Mouse (Mus musculus) cerebellum, postnatal 25 days (tissue): ENCODE measurements around the gene Srl.
"Not testable (repeated sequence)": the region's sequence is repeated elsewhere in the genome, so short reads cannot be mapped to it uniquely, and the experiment has no call there.

Experiments used
- DNase-seq, 2 experiments: peaks; one replicate each; pipeline ENCODE4 v3.0.0; 2021; ENCODE audit warnings: mixed read lengths in 2 of 2

Srl gene

DNA sequence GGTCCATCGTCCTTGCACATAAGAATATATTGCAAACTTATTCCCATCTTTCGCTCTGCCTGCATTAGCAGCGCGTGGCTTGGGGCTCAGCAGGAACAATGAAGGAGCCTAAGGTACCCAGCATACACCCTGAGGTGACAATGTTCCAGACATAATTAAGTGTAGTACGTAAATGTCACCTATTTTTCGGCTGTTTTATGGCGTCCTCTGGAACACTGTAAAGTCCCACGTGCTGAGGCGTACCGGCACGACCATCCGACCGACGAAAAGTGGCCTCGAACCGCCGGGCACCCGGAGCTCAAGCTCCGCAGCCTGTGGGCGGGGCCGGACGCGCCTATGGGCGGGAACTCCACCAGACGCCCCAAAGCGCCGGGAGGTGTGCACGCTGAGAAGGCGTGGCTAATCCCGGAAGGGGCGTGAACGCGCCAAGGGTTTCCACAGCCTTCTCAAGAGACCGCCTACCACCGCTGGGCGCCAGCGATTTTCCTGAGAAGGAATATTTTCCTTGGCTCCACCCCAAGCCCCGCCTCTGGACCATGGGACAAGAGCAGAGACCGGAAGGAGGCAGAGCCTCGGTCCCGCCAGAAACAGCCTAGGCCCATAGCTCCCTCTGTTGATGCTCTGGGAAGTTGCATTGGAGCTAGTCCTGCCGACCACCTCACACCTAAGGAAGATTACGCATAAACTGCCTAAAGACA, at the start of gene Srl:
Srl (minus strand) TSS at position 316 of the 698 bp plus-strand sequence.
- peak; percentile 96 to 98 for DNase-seq

DNA sequence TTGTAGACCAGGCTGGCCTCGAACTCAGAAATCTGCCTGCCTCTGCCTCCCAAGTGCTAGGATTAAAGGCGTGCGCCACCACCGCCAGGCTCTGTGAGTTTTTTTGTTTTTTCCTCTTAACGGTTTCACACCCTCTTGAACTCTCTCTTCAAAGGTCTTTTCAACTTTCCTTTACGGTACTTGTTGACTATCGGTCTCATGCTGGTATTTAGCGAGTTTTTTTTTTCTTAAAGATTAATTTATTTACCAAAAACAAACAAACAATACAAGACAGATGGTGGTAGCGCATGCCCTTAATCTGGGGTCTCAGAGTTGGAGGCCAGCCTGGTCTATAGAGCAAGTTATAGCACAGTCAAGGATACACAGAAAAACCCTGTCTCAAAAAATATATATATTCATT, 48.6 kb upstream of the Srl start:
- no peak for DNase-seq

DNA sequence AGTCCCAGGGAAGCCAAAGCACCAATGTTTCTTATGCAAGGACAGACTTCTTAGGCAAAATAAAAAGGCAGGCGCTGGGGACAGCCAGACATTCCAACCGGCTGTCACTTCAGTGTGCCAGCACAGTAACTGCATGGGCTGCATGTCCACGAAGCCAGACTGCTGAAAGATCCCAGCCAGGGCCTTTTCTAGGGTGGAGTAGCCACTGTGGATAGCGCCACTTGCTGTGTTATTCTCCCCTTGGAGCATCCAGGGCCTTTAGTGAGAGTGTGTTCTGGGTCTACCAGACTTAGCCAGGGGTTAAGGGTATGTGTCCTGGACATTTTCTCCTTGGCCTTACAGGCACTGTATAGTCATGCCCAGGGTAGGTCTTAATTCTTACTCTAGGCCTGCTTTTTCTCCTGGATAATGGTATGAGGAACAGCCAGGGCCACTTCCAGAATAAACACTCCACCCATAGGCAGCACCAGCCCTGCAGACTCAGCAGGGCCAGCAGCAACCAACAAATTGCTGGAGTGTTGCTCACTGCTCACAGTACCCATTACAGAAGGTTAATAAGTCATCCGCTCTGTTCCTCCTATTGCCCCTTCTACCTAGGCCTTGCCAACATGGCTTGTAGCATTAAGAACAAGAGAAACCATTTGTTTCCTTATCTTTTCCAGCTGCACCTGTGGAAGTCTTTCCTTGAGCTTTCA, 46.0 kb upstream of the Srl start:
- DNase-seq, result no peak

DNA sequence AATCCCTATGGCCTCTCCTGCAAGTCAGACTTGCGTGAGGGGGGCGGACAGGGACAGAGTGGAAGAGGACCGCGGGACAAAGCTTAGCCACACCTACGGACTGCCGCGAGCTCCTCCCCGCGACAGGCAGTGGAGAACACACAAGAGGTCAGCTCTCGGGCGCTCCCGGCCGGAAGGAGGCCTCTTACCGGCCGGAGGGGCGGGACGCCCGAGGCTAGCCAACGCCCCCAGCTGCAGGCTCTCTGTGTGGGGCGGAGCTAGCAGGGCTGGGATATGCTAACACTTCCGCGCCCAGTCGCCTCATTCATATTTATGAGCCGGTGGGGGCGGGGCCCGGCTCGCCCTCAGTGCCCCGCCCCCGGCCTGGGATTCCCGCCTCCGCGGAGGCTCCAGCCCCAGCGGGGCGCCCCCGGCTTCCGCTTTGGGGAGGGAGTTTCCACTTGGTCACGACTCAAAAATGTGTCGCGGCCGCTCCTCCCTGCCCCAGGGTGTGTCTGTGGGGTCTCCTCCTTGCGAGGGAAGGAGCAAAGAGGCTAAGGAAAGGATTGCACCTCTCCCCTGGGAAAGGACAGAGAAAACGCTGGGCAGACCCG, 45.0 kb upstream of the Srl start:
- peak; percentile 89 to 94 for DNase-seq

DNA sequence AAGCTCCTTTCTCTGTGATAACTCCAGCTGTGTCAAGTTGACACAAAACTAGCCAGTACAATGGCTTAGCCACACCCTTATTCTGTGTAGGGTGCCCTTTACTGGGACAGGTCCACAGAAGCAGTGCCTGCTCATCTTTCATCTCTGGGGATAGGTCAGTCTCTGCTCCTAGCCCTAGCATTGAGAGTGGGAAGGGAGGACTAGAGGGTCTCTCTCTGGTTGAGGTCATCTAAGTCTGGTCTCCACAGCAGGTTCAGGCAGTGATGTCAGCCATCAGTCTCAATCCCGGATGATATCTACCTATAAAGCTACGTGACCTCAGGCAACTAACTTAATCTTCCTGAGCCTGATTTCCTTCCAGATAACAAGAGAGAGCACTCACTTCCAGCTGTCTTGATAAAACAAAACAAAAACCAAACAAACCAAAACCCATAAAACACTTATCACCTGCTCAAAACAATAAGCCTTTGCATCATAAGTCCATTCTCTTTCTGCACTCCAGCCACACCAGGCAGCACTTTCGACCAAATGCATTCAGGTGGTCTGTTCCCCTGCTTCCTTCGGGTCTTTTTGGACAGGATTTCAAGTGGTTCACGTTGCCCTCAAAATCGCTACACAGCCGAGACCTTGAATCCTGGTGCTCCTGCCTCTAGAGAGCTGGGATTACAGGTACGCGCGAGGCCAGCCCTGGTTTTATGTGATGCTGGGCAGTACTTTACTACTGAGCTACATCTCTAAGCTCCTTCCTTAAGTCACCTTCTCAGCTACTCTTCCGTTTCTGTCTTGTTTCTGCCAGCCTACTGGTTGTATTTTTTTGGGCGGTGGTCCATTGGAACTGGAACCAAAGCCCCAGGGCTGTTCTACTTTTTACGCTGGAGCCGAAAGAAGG, 44.3 kb upstream of the Srl start:
- no peak for DNase-seq

DNA sequence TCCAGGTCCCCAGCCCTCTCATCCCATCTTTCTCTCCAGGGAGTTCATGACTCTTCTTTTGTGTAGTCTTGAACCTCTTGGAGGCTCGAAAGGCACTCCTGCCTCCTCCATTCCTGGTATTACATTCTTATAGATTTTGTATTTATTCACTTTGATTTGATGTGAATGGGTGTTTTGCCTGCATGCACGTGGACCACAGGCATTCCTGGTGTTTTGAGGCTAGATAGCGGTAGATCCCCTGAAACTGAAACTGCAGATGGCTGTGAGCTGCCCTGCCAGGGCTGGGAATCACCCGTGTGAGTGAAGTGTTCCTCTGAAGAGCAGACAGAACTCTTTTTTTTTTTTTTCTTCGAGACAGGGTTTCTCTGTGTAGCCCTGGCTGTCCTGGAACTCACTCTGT, 42.8 kb upstream of the Srl start:
- DNase-seq, result no peak

DNA sequence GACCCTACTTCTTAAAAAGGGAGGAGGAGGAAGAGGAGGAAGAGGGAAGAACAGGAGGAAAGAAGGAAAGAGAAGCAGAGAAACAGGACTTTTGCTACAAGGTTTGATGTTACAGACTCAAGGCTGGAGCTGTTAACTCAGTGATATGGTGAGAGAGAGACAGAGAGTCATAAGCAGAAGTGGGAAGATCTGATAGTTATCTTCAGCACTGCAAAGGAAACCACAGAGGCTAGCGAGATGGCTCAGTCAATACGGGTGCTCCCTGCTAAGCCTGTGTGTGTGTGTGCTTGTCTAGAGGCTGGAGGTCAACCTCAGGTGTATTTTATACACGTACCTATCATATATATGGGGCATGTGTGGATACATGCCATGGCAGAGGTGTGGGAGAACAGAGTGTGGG, 42.2 kb upstream of the Srl start:
- no peak for DNase-seq

DNA sequence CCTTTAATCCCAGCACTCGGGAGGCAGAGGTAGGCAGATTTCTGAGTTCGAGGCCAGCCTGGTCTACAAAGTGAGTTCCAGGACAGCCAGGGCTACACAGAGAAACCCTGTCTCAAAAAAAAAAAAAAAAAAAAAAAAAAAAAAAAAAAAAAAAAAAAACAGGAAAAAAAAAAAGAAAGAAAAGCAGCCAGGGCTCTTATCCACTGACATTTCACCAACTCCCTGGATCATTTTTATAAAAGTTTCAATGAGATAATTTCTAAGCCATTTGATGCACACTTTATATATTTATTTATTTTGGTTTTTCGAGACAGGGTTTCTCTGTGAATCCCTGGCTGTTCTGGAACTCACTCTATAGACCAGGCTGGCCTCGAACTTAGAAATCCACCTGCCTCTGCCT, 39.6 kb upstream of the Srl start:
- not testable (repeated sequence) for DNase-seq

DNA sequence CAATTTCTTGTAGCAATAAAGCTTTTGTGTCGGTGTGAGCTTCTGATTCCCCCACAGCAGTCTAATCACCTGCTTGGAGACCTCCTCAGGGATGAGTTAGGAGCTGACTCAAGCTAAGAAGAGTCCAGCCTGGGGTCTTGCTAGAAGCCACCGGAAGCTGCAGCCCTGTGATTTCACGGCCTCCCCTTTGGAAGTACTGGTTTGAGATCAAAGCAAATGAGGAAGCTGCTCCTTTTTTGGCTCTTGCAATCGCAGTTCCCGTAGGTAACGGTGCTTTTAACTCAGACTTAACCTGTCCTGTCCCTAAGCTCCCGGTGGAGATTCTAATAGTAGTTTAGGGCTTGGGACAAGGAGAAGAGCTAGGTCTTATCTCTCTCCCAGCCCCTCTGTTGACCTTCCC, 37.0 kb upstream of the Srl start:
- DNase-seq, result no peak

DNA sequence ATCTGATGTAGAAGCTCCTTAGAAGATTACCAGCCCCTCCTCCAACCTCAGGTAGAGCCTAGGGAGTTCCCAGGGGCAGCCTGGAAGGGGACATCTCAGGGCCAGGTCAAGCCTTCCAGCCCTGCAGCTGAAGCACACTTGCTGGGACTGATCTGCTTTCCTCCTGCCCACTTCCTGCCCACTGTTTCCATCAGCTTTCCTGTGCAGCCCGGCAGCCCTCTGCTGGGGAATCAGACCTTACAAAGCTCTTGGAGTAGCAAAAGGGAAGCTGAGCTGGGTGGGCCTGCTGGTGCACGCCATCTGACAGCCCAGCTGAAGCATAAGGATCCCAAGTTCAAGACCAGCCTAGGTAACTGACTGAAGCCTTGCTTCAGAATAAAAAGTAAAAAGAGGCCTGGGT, 35.3 kb upstream of the Srl start:
- DNase-seq, result no peak

DNA sequence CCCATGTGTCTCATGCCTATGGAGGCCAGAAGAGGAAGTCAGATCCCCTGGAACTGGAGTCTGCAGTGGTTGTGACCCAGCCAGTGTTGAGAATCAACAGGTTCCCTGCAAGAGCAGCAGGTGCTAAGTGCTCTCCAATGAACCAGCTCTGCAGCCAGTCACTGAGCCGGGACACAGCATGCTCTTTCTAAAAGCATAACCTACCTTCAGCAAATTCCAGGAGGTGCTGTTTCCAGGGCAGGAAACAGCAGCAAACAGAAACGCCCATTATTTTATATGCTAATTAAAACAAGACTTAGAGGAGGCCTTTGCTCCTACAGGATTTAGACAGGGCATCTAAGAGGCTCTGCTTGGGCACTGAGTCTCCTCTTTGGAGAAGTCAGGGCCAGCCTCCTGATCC, 34.4 kb upstream of the Srl start:
- no peak for DNase-seq

DNA sequence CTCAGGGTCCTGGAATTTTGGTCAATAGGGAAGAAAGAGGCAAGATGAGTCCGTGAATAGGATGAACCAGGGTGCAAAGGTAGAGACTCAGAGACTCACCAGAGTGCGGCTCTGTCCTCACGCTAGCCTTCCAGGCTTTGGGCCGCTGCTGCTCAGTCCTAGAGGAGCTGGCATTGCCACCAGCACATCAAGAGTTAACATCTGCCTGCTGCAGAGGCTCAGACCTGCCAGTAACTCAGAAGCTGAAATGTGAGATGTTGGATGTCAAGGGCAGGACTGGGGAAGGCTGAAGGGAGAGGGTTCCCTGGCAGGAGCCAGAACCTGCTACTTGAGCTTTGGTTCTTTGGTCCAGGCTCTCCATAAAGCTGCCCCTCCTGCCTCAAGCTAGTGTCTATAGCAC, 29.1 kb upstream of the Srl start:
- no peak for DNase-seq

DNA sequence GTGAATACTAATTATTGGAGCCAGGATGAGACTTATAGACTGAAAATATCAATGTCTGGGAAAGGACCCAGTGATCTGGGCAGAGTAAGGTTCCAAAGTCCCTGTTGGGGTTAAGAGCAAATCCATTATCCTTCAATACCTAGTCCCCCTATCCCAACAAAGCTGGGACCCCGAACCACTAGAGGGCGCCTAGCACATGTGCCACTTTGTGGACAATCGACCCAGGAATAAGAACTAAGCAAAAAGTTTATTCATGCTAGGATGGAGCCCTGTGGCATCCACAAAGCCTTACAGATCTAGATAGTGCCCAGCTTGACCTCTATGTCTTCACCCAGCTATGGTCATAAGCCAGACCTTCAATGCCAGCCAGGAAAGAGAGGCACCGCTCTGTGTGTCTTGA, 26.3 kb upstream of the Srl start:
- DNase-seq, result peak; percentile 77 to 90

DNA sequence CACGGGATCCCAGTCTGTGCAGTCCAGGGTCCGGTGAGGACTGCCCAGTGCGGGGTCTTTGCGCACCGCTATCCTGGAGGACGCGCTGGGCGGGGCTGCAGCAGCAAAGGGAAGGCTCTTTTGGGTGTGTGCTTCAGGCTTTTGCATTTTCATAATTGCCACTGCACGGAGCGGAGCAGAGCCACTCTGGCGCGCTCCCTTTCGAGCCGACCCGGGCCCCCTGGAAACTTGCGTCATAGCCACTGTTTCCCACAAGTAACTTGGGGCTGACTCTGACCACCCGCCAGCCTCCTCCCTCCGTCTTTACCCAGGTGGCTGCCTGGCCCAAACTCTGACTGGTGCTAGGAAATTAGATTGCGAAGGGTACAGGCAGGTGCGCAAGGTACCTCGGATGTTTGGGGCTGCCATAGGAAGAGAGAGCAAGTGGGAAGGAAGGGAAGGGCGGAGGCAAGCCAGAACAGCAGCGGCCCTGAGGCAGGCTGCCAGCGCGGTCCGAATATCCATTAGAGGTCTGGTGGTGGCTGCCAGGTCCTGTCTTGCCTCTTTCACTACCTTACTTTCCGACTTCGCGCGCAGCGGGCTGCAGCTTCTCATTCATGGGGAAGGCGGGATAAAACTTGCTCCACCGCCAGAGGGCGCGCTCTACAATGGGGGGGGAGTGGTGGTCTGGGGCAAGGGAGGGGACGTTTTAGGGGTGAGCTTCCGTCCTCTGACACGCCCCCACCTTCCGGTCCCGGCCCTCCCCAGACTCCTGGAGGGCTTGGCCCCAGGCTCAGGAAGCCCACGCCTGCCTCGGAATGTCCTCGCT, 18.7 kb upstream of the Srl start:
- peak; percentile 69 to 75 for DNase-seq

DNA sequence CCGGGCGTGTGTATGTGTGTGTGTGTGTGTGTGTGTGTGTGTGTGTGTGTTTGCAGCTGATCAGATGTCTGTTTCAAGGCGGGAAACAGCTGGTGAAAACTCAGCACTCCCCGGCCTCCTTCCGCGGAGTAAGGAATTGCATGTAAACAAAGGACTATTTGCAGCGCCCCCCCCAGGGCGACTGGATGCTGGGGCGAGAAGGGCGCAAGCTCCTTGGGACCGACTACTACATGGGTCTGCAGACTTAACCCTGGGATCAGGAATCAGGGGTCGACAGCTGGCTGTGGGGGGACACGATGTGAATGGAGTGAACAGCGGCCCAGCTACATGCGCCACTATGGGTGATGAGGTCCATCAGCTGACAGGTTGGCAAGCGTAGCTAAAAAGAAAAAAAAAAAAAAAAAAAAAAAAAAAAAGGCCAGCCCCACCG, 18.1 kb upstream of the Srl start, which contains the start of gene Tfap4:
Tfap4 (minus strand) TSS at position 140 of the 430 bp plus-strand sequence.
- peak; percentile 85 to 86 for DNase-seq

DNA sequence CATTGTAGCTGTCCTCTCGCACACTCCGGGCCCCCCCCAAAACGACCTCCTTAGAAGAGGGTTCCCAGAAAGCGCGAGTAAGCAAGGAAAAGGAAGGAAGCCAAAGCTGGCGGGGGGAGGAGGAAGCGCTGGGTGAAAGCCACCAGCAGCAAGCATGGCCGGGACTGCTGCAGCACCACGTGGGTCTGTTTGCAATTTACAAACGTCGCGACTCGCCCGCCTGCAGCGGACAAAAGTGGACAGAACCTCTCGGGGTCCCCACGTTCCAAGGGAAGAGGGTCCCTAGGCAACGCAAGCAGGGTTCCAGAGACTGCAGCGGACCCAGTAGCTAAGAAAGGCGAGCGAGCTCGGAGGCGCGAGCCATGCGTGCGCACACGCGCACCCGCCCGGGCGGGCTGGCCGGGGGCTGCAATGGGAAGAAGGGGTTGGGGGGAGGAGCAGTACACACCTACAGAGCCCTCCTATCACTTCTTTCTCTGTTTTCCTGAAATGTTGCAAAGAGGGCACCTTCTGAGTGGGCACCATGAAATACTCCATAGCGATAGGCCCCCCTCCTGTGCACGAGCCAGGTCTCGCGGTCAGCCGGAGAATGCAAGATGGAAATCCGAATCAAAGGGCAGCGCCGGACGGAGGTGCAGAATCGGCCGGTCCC, 17.5 kb upstream of the Srl start:
- peak in 1 of 2 experiments; percentile 74 for DNase-seq

DNA sequence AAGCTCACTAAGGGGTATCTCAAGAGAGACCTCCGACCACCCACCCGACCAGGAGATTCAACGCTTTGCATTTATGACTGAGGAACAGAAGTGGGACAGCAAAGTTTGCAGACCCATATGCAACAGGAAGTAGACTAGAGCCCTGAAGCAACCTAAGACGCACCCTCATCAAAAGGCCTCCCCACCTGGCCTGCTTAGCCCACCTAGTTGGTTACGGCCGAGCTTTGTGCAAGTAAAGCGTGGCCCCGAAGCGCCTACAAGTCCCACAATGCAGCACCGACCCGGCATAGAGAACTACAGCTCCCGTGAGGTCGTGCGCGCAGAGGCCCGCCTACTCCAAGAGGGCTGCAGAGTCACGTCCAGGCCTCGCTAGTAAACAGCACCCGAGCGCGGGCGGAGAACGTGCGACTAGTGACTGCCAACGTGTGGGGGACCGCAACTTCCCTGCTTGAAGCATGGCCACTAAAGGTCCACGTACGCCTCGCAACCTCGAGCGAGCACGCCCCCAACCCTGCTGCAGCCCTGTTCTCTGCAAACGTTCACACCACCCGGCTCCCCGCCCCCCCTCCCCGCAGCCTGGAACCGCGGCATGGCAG, 16.9 kb upstream of the Srl start:
- DNase-seq, result peak; percentile 90 to 92

DNA sequence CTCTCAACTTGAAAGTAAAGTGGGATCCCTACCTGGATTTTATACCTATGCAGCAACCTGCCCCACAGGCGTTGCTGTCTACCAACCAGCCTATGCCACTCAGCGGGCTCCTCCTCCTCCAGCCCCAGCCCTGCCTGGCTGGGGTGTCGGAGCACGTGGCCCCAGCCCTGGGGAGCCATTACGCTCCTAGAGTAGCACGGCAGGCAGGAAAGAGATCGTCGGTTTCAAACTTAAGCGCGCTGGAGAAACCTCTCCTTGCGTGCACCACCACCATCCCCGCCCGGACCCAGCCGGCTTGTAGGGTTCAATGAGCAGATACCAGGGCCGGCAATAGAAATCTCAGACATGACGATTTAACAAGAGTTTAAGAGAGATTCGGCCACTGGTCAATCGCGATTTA, 16.3 kb upstream of the Srl start:
- peak; percentile 59 to 71 for DNase-seq

DNA sequence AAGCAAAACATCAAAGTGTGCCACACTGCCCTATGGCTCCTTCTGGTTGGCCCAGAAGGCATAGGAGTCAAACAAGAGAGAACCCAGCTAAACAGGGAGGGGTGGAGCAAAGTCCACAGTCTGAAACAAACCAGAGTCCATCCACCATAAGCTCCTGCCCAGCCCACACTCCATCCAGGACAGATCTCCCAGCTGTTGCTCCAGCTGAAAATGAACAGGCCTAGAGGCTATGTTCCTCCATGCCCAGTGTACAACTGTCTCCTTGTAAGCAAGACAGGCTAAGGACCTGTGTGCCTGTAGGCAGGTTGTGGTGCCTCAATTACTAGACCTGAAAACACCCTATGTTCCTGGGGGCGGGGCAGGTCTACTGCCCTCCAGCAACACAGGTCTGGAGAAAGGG, 15.5 kb upstream of the Srl start:
- no peak for DNase-seq

DNA sequence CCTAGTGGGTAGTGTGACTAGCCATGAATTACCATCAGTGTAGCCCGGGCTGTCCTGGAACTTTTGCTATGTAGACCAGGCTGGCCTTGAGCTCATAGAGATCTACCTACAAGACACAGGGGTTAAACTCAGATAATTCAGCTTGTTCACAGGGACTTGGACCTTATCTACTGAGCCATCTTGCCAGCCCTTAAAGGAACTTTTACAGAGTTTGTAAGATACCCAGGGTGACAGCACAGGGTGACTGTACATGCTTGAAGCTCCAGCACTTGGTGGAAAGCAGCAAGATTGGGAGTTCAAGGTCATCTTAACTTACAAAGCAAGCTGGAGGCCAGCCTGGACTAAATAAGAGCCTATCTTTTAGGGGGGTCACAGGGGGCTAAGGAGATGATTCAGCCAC, 13.9 kb upstream of the Srl start:
- DNase-seq, result no peak

DNA sequence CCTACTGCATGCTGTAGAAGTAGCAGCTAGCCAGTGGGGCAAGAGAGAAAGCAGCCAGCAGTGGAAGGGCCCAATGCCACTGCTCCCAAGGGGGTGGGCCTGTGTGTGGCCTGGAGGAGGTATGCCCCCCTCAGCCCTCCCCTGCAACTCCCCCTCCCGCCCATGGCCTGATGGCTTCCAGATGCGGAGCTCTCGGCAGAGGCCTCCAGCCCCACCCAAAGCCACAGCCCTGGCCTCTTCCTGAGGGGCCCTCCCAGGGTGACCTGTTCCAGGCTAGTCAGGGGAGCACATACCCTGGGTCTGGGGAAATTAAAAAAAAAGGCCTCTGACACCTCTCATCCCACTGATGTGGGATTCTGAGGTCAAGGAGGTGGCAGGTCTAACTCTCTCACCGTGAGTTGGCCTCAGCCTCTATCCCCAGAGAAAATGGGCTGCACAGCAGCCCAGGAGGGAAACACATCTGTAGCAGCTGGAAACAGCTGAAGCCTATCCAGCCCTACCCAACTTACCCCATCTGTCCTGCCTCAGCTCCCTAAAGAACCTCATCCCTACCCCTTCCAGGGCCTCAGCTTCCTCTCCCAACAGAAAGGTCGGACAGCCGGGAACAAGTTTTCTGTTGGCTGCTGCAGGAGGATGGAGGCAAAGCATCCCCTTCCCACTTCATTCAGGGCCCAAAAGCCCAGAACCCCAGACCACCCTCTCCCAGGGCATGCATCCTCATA, 11.4 kb upstream of the Srl start:
- DNase-seq, result no peak
